Mouse (Mus musculus) CD4-positive, CD25-positive, alpha-beta regulatory T cell, adult 4 months (primary cell): ENCODE data around the gene Lingo1. TPM values are rescaled to one million over a fixed set of nuclear protein-coding genes. Genes with fewer than 3 reads are reported as not detected.

Experiments
- ATAC-seq: one replicate; pipeline ENCODE4 v1.8.0; 2017
- polyA plus RNA-seq, 2 experiments: library from polyadenylated mRNA; unstranded; fragments of 100-300 nt; shearing (Covaris generic); gene quantifications; one replicate each; pipeline ENCODE4 v1.2.1; 2017

The Lingo1 gene
- not detected for polyA plus RNA-seq

- ATAC-seq, result no peak
Observed at GRCm38 (mm10) chr9:56795721-56796655, at the start of gene Lingo1. Gene Lingo1, minus strand, starts transcription at chr9:56796468.

DNA sequence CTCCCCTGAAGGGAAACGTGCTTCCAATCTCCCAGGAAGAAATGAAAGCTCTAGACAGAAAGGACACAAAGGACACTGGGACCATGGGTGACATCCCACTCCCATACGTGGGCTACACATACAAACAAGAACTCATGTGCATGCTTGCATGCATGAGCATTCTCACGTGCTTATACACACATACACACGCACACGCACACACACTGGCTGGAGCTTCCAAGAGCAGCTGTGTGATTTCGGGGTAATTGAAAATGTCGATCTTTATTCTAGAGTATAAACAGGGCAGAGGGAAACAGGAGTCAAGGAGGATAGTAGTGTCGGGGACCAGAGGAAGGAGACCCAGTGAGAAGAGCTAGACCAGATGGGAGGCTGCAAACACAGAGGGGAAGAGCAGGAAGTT is 48.4 kb upstream of the Lingo1 start:
- ATAC-seq, result no peak

DNA sequence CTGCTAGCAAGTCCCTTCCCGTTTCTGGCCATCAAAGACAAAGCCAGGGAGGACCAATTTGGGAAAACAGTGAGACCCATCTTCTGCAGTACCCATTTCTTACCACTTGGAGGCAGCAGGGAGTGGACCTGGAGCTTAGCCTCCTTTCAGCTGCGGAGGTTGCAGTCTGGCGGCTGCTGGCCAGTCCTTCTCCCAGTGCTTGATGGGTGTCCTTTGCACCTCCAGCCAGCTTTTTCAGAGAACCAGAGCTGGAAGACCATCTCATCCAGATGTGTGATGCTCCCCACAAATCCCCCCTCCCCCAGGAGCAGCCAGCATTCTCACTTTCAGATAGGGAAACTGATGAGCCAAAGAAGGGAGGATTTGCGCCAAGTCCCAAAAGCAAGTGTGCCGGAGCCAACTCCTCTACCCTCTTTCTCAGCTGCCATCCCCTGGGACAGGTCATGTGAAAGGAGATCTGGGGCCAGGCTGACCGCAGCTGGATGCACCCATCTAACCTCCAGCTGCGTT is 47.5 kb upstream of the Lingo1 start:
- ATAC-seq, result no peak

GRCm38 (mm10) chr9:56842303-56842719 is 46.0 kb upstream of the Lingo1 start:
- no peak for ATAC-seq

DNA sequence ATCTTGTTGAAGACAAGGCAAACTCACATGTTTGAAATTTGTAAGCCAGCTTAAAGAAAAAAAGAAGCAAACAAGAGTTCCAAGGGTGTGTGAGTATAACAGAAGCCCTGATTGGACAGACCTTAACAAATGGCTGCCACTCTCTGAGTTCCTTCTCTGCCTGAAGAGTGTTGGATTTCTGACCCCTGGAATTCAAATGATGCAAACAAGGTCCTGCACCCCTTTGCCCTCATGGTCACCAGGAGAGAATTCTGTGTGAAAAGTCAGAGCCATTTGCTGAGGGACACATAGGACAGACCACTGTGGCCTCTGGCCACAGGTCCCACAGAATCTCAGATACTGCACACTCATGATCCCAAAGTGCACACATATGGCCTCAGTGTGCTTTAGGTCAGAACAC is 45.6 kb upstream of the Lingo1 start:
- no peak for ATAC-seq

- no peak for ATAC-seq
Observed at GRCm38 (mm10) chr9:56840721-56841120, 44.5 kb upstream of the Lingo1 start.

DNA sequence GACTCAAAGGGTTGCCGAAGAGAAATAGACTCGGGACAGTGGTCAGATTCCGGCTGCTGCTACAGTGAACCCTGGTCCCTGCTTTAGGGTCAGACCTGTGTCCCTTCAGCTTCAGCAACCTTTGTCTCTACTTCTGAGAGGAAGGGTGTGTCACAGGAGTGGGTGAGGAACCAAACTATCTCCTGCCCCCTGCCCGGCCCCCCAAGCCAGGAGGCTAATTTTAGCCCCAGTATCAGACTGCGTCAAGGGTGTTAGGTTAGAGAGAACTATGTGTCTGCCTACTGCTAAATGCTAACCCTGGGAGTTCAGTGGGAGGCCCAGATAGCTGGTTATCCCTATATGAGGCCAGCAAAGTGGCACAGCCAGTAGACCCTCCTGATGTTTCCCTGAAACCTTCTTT is 38.9 kb upstream of the Lingo1 start:
- no peak for ATAC-seq

GRCm38 (mm10) chr9:56832900-56833299 is 36.6 kb upstream of the Lingo1 start:
- ATAC-seq, result no peak

DNA sequence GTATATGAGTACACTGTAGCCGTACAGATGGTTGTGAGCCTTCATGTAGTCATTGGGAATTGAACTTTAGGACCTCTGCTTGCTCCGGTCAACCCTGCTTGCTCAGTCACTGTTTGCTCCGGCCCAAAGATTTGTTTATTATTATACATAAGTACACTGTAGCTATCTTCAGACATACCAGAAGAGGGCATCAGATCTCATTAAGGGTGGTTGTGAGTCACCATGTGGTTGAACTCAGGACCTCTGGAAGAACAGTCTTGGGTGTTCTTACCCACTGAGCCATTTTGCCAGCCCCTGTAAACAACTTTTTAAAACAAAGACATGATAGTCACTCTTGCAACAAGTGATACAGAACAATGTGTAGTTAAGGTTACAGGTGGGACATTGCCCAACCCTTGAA is 35.6 kb upstream of the Lingo1 start:
- ATAC-seq, result no peak

DNA sequence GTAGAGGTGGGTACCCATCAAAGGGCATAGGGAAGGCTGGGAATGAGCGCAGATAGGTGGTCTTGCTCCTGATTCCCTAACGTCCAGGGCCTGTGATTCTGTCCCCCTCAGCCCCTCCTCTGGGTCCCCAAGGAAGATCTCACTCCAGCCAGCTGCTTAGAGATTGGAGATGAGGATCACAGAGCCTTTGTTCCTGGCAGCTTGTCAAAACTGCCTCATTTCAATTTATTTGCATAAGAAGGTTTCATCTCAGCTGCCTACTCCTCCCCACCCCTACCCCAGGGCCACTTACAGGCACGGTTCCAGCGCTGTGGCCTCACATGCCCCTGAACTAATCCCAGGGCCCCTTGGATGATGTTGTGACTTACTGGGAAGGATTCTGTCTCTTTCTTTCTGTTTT is 33.9 kb upstream of the Lingo1 start:
- no peak for ATAC-seq

GRCm38 (mm10) chr9:56828841-56829240 is 32.6 kb upstream of the Lingo1 start:
- ATAC-seq, result no peak

DNA sequence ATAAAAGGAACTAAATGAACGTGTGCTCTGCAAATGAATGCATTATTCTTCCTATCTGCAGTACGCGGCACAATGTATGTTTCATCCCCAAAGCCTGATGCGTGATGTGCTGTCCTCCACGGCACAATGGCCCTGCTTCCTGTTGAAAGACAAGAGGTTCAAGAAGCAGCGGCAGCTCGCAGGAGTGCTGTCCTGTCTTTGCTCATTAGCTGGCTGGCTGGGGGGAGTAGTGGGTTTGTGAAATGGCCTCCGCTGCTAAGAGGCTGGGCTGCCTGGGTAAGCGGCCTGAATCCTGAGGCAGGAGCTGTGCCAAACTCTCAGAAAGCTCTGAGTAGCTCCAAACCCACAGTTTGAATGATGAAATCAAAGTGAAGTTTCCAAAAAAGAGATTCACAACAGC is 31.9 kb upstream of the Lingo1 start:
- ATAC-seq, result no peak

DNA sequence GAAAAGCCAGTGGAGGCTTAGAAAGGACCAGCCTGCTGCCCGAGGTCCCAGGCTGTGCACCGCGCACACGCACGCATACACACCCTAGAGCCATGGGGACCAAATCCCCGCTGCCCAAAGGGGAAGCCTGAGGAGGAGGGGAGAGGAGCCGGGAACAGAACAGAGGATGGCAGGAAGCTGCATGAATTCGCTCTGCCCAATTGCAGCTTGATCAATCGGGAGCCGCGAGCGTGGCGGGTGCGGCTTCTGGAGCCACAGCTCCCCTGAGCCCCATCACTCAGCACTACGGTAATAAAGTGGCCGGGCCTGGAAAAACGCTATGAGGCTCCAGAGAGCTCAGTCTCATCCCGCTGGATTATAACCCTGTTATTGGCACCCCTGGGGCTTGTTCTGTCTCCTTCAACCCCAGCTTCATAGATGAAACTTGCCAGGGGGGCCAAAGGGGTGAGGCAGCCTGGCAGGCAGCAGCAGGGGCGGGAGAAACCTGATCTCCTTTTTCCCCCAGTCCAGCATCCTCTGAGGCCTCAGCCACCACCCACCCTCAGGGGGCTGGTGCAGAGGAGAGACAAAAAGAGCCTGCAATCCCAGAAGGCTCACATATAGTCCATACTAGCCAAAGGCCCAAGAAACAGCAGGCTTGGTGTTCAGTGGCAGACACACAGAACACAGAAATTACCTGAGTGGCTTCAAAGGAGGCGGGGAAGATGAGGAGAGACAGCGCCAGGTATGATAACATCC is 29.4 kb upstream of the Lingo1 start:
- ATAC-seq, result no peak

GRCm38 (mm10) chr9:56824900-56825299 is 28.6 kb upstream of the Lingo1 start:
- no peak for ATAC-seq

- no peak for ATAC-seq
Observed at GRCm38 (mm10) chr9:56810916-56811315, 14.6 kb upstream of the Lingo1 start.

DNA sequence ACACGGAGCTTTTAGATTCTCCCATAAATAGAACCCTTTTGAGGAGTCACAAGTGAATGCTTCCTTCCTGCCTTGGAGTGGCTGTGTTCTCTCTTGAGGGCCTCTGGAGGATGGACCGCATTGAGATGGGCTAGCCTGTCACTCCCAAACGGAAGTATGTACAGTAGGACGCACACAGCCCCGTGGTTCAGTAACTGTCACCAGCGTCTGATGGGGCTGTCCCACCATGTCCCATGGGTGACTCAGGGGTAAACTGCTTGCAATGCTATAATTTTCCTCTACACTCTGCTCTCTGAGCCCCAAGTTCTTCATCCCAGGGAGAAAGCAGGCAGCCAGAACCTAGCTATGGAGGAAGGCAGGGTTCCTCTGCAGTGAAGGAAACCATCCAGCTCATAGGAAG is 11.7 kb upstream of the Lingo1 start:
- no peak for ATAC-seq

DNA sequence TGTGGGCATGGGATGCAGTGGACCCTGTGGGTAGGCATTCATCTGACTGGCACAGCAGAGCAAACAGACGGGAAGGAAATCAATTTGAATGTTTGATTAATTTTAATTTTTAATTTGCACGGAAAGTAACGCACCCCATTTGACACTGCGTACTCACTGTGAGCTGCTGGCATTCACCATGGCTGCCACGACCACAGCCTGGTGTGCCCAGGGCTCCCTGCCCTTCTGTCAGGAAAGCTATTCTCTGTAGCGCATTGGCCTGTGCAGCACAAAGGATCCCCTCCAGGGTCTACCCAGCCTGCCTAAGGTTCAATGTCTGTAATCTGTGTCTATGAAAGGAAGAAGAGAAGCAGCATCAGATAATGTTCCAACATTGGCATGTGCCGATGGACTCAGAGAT is 6.9 kb upstream of the Lingo1 start:
- no peak for ATAC-seq

- no peak for ATAC-seq
Observed at GRCm38 (mm10) chr9:56797876-56798275, 1.6 kb upstream of the Lingo1 start.

- ATAC-seq, result no peak
Observed at GRCm38 (mm10) chr9:56796656-56797131, 426 bp upstream of the Lingo1 start.

DNA sequence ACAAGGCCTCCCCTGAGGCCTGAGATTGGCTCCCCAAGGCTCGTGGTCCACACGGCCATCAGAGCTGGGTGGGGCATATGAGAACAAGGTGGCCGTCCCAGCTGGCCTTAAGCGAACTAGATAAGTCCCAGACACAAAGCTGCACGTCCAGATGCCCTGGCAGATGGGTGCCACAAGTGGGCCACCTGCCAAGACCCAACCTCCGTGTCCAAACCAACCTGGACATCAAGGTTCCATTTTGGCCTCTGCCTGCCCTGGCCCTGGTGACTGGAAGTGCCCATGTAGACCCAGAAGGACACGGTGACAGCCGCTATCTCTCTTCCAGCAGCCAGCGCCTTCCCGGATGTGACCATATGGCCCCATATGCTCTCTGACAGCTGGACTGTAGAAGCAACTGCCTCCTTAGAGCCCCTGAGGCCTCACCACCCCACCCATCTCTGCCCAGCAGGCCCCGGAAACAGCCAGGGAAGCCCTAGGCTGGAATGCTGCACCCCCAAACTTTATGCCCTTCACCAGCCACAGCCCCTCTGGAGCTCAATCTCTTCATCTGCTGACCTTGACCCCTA is 4.5 kb downstream of the Lingo1 start:
- no peak for ATAC-seq

DNA sequence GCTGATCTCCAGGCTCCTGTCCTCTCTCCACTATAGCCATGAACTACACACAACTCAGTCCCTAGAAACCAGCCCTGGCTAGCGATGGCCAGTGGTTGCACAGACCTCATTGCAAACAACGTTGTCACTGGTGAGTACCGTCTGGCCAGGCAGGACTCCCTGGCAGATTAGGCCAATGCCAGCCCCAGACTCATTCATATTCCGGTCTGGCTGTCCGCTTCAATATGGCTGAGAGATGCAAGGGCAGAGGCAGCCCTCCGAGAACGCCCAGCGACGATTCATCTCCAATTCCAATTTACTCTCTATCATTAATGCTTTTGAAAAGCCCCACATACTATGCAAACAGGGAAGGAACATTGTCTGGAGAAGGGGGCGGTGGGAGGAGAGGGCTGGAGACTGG is 11.7 kb downstream of the Lingo1 start:
- no peak for ATAC-seq

- no peak for ATAC-seq
Observed at GRCm38 (mm10) chr9:56776881-56777801, 19.1 kb downstream of the Lingo1 start.
